Mouse (Mus musculus) ES-Bruce4 (cell line): ENCODE results near the gene Macrod2.

ENCODE experiments used
- CTCF ChIP-seq: IDR thresholded peaks from one replicate; pipeline ENCODE4 v1.8.1; 2011; ENCODE audit warnings: low read depth, low read length
- POLR2A ChIP-seq: IDR thresholded peaks from one replicate; pipeline ENCODE4 v1.8.1; 2011; ENCODE audit warnings: low read length; ENCODE audit not compliant: insufficient read depth

- TF ChIP-seq POLR2A (no peak), CTCF (no peak)
These were observed 897.7 kb downstream of the Macrod2 start for GRCm38 (mm10) chr2:141292847-141293246.
